Mouse (Mus musculus) neural tube, embryonic 11.5 days (tissue): ENCODE results near the gene LTO1. TPM values are rescaled to one million over a fixed set of nuclear protein-coding genes. Genes with fewer than 3 reads are reported as not detected.
A peak's percentile ranks its signal among the peaks of the same experiment; 100 is the strongest.

ENCODE experiments used
- ATAC-seq: fragments of 200-750 bp; cut with Nextera tagmentation; 2 replicates; pipeline ENCODE4 v1.8.0; 2017; ENCODE audit warnings: moderate number of reproducible peaks, mild to moderate bottlenecking, moderate TSS enrichment, moderate library complexity; ENCODE audit not compliant: insufficient read depth, low FRiP score, low TSS enrichment
- DNase-seq: peaks from one replicate; pipeline ENCODE4 v3.0.0-alpha.2; 2015; ENCODE audit warnings: low spot score
- H3K27ac ChIP-seq: fragments of 300-500 bp; sonication (generic); 2 replicates; pipeline ENCODE4 v1.5.1; 2014; ENCODE audit warnings: low read depth, mild to moderate bottlenecking, low read length
- H3K27me3 ChIP-seq: fragments of 300-500 bp; sonication (generic); 2 replicates; pipeline ENCODE4 v1.6.1; 2014; ENCODE audit warnings: mild to moderate bottlenecking, low read length, mixed read lengths; ENCODE audit not compliant: control insufficient read depth, insufficient read depth
- H3K36me3 ChIP-seq: fragments of 300-500 bp; sonication (generic); 2 replicates; pipeline ENCODE4 v1.6.1; 2014; ENCODE audit warnings: mild to moderate bottlenecking, low read length, moderate library complexity, mixed read lengths; ENCODE audit not compliant: control insufficient read depth, insufficient read depth
- H3K4me1 ChIP-seq: fragments of 300-500 bp; sonication (generic); 2 replicates; pipeline ENCODE4 v1.6.1; 2014; ENCODE audit warnings: low read length, mixed read lengths; ENCODE audit not compliant: control insufficient read depth, insufficient read depth
- H3K4me2 ChIP-seq: fragments of 300-500 bp; sonication (generic); 2 replicates; pipeline ENCODE4 v1.6.1; 2014; ENCODE audit warnings: low read depth, mild to moderate bottlenecking, moderate library complexity
- H3K4me3 ChIP-seq: fragments of 300-500 bp; sonication (generic); 2 replicates; pipeline ENCODE4 v1.5.1; 2014; ENCODE audit warnings: low read depth, low read length
- H3K9ac ChIP-seq: fragments of 300-500 bp; sonication (generic); 2 replicates; pipeline ENCODE4 v1.6.1; 2014; ENCODE audit warnings: mild to moderate bottlenecking, low read length
- H3K9me3 ChIP-seq: fragments of 300-500 bp; sonication (generic); 2 replicates; pipeline ENCODE4 v1.6.1; 2016; ENCODE audit warnings: low read length; ENCODE audit not compliant: control insufficient read depth
- WGBS: fragments of 180-500 bp; shearing (Covaris S2); extraction: QIAGEN DNeasy Blood & Tissue Kit; methylation state at CpG from one replicate; pipeline ENCODE4 v1.1.7; 2014; 5-methylcytosine and 5-hydroxymethylcytosine counted together
- polyA plus RNA-seq: library from polyadenylated mRNA; unstranded; fragments of >200 nt; fragmentation: Nextera tagmentation; extraction: Ambion mirVana; gene quantifications from 2 replicates; pipeline ENCODE4 v1.2.1, GENCODE M21; 2014

The LTO1 gene
- polyA plus RNA-seq, 1 experiment from 2014 or later = 29.1 TPM

DNA sequence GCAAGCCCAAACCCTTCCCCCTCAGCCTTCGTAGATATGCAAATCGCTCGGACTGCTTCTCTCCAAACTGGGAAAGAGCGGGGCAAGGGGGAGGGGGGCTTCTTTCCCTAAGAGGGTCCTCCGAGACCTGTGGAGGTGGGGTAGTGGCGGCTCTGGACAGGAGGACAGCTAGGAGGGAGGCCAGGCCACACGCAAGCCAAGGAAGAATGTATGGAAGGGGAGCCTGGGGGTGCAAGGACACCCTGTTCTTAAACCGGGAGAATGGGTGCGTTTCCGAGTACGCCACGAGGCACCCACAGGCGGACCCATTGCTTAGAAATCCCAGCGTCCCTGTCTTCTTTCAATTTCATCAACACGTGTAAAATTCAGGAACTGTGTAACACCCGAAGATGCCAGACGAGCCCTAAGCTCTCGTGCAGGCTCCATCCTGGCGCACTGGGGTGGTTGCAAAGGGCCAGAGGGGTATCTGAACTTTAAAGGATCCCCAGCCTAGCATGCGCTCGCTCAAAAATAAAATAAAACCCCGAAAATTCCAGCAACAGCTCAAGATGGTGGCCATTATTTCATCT lies 25.2 kb downstream of the LTO1 start:
- Histone ChIP-seq H3K36me3 (peaks cover 12% of the 10 kb centered on the region), H3K4me1 (peaks cover 41% of the 10 kb centered on the region), H3K27ac (peak overlapping the region; percentile 72), H3K4me3 (peak overlapping the region; percentile 62), H3K4me2 (peak overlapping the region; percentile 86), H3K27me3 (peaks cover 4% of the 10 kb centered on the region; the same call in 1 of the 2 replicates), H3K9me3 (no peaks in the 10 kb centered on the region), H3K9ac (peak overlapping the region; percentile 41)
- WGBS = under 1% methylated on average over 21 of the region's 22 CpGs
- peak; percentile 77 for DNase-seq
- peak; percentile 35 for ATAC-seq

DNA sequence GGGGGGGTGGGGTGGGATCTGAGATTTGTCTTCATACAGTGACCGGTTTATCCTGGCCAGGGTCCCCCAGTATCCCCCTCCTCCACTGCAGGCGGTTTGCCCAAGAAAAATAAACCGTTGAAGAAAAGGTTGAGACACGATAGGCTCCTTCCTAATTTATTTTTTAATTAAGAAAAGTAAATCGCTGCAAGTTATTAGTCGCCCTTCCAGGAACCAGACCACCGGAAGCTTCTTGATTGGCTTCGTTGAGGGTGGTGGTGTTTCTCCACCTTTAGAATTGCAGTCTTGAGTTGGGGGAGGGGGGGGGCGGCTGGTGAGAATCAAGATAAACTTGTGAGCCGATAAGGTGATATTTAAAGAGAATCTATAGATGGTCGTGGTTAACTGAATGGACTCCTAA lies 25.7 kb downstream of the LTO1 start:
- peaks cover 11% of the 10 kb centered on the region for H3K36me3 ChIP-seq
- no peaks in the 10 kb centered on the region for H3K9me3 ChIP-seq
- H3K4me3 ChIP-seq = peak overlapping the region; percentile 62
- ATAC-seq (no peak), DNase-seq (no peak)
- peak overlapping the region; percentile 86 for H3K4me2 ChIP-seq
- under 1% methylated on average over 11 of the region's 11 CpGs for WGBS
- peak overlapping the region; percentile 72 for H3K27ac ChIP-seq
- peak overlapping the region; percentile 41 for H3K9ac ChIP-seq
- H3K27me3 ChIP-seq = peaks cover 4% of the 10 kb centered on the region; the same call in 1 of the 2 replicates
- peaks cover 41% of the 10 kb centered on the region for H3K4me1 ChIP-seq

DNA sequence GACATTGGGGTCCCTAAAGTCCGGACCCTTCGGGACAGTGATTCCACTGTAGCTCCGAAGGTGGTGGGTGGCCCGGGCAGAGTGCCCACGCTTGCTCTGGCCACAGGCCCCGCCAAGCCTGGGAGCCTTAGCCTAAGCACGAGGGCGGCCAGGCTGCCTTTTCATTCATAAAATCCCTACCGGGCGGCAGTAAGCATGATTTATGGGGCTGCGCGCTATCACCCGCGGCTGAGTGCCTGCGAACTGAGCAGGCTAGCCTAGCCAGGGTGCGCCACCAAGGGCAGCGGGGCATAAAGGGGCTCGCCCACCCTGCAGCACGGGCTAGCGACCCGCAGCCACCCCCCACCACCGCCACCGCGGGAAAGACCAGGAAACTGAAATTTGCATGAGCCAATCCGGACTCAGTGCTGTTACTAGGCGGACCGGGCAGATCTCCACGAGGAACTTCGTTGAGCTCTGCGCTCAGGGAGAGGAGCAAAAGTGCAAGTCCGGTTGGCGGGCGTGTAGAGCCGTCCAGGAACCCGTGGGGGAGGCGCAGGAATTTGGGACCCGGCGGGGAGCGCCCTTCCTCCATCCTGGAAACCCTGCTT lies 26.4 kb downstream of the LTO1 start:
- H3K4me2 ChIP-seq = peak overlapping the region; percentile 86
- peak; percentile 91 for DNase-seq
- H3K27ac ChIP-seq = peak overlapping the region; percentile 65
- peaks cover 7% of the 10 kb centered on the region for H3K36me3 ChIP-seq
- H3K9ac ChIP-seq = peak overlapping the region; percentile 23
- WGBS = under 1% methylated on average over 39 of the region's 39 CpGs
- ATAC-seq = peak; percentile 77
- H3K4me1 ChIP-seq = peaks cover 38% of the 10 kb centered on the region
- peak overlapping the region; percentile 38 for H3K4me3 ChIP-seq
- peaks cover 4% of the 10 kb centered on the region; the same call in 1 of the 2 replicates for H3K27me3 ChIP-seq
- H3K9me3 ChIP-seq = no peaks in the 10 kb centered on the region

DNA sequence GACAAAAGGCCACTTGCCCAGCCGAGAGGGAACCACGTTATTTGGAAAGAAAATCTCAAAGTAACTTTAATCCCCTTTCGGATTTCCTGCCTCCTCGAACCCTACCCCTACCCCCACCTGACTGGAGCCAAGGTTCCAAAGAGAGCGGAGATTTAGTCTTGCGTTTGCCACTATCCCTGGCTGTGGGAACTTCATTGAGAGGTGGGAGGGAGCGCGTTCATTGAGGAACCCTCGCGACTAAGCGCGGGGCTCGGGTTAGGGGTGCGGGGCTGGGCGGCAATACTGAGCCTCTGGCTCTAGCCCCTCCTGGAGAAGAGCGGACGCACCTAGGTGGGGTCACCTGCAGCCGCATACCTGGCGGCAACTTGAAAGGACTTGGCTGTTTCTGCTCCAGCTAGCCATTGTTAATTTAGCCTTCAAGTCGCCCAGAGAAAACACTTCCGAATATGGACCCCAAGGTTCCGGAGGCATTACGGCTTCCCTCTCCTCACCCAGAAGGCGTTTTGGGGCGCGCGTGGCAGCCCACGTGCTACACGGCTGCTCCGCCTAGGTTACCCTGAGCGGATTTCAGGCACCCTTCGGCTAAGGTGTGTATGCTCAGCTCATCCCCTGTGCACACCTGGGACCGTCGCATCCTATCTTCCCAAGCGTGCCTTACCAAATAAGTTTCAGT lies 27.3 kb downstream of the LTO1 start:
- H3K27ac ChIP-seq = peak overlapping the region; percentile 65; the same call in 1 of the 2 replicates
- WGBS = under 1% methylated on average over 35 of the region's 35 CpGs
- peak overlapping the region; percentile 86 for H3K4me2 ChIP-seq
- H3K9ac ChIP-seq = no peak overlapping the region; the same call in 1 of the 2 replicates
- peaks cover 34% of the 10 kb centered on the region for H3K4me1 ChIP-seq
- no peak for ATAC-seq
- H3K4me3 ChIP-seq = peak overlapping the region; percentile 38
- H3K9me3 ChIP-seq = no peaks in the 10 kb centered on the region
- peaks cover under 1% of the 10 kb centered on the region for H3K36me3 ChIP-seq
- DNase-seq = peak; percentile 62
- H3K27me3 ChIP-seq = peaks cover 4% of the 10 kb centered on the region; the same call in 1 of the 2 replicates

GRCm38 (mm10) chr7:144942744-144943135 lies 27.8 kb downstream of the LTO1 start:
- Histone ChIP-seq H3K9ac (peak overlapping the region; percentile 49), H3K36me3 (no peaks in the 10 kb centered on the region), H3K9me3 (no peaks in the 10 kb centered on the region), H3K27me3 (peaks cover 4% of the 10 kb centered on the region; the same call in 1 of the 2 replicates), H3K4me3 (peak overlapping the region; percentile 38), H3K4me2 (peak overlapping the region; percentile 86), H3K4me1 (peaks cover 32% of the 10 kb centered on the region), H3K27ac (no peak overlapping the region)
- DNase-seq (peak; percentile 35), ATAC-seq (no peak)
- WGBS = 0% methylated on average over 20 of the region's 20 CpGs

DNA sequence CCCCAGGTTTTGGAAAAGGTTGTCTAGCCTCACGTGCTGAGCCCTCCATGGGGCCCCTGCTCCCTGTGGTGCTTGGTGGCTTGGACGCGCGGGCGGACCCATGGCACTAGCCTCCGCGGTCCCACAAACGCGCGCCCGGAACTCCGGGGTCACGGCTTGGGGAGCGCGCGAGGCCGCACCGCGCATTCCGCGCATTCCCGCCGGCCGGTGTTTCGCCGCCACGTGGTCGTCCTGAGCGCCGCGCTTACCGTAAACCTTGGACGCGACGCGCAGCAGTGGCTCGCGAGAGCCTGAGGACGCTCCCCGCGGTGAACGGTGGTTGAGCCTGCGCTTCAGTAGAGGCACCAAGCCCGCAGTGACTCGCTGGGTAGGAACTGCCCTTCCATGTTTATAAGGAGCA lies 28.4 kb downstream of the LTO1 start:
- Histone ChIP-seq H3K9me3 (no peaks in the 10 kb centered on the region), H3K9ac (peak overlapping the region; percentile 49), H3K27ac (no peak overlapping the region), H3K36me3 (no peaks in the 10 kb centered on the region), H3K27me3 (peaks cover 4% of the 10 kb centered on the region; the same call in 1 of the 2 replicates), H3K4me2 (peak overlapping the region; percentile 86), H3K4me1 (peaks cover 32% of the 10 kb centered on the region), H3K4me3 (peak overlapping the region; percentile 38)
- ATAC-seq = no peak
- WGBS = under 1% methylated on average over 41 of the region's 45 CpGs
- DNase-seq = peak; percentile 87

DNA sequence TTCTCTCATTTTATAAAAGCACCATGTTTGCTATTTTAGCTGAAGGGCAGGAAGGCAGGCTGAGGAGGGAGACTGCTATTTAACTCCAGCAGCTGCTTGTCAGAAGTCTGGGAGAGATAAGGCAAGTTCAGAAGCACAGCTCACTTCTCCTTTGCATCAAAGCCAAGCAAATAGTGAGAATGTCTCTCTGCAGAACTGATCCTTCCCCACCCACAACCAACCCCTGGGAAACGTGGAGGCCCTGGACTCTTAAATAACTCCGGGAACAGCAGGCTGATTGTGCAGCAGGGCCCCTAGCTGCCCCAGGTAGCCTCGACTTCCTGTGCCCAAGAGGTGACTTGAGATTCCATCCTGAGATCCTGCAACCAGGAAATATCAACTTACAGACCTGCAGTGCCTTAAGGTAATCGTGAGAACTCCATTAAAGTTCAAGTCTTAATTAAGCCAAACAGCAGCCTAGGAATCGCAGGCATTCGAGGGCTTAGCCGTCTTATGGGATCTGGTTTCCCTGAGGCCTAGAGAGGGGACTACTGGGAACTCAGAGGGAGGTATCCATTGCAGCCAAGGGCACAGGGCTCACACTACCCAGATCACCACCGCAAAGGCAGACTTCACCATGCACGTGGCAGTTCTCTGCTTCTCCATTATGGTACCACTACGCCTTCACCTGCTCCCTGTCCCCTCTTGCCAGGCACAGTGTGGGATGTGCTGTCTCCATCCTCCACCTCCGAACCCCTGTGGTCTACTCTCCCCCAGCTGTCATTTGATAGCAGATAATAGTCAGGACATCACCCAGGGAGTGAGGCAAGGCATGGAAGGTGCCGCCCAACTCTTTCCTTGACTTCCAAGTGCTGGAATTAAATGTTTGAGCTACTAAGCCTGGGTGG lies 43.9 kb downstream of the LTO1 start:
- no peak for ATAC-seq
- Histone ChIP-seq H3K4me1 (no peaks in the 10 kb centered on the region), H3K36me3 (no peaks in the 10 kb centered on the region), H3K27ac (no peak overlapping the region), H3K4me3 (no peak overlapping the region), H3K9ac (no peak overlapping the region), H3K27me3 (no peaks in the 10 kb centered on the region), H3K4me2 (no peak overlapping the region), H3K9me3 (no peaks in the 10 kb centered on the region)
- no peak for DNase-seq
- WGBS = 63% methylated on average over 12 of the region's 12 CpGs

DNA sequence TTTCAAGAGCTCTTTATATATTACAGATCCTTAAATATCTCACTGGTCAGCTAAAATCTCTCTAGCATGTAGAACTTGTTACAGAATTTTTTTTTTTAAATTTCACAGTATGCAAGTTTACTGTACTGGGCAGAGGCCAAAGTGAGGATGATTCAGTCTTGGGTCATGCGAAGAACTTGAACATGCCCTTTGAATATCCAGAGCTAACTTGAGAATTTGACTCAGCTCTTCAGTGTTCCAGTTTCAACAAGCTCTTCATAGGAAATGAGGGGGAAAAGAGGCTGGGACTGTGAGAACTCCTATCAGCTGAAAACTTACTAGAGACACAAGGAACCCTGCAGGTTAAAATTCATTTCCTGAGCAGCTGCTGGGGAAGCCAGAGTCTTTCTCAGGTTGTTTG lies 49.0 kb downstream of the LTO1 start:
- Histone ChIP-seq H3K4me1 (no peaks in the 10 kb centered on the region), H3K36me3 (no peaks in the 10 kb centered on the region), H3K4me3 (no peak overlapping the region), H3K27ac (no peak overlapping the region), H3K9ac (no peak overlapping the region), H3K27me3 (no peaks in the 10 kb centered on the region), H3K4me2 (no peak overlapping the region), H3K9me3 (no peaks in the 10 kb centered on the region)
- DNase-seq = no peak
- WGBS = 91% methylated on average over 1 of the region's 1 CpGs
- ATAC-seq = no peak
